Mouse (Mus musculus) T-helper 17 cell (primary cell): ENCODE data around the gene Gigyf2.
"Not testable (repeated sequence)": the region's sequence is repeated elsewhere in the genome, so short reads cannot be mapped to it uniquely, and the experiment has no call there.

Experiments
- in situ Hi-C, 2 experiments: fragments of 300-600 bp; cut with MboI, MseI; formaldehyde crosslinking; loops; 1 replicate in 1 of 2; 2 replicates in 1 of 2; pipeline ENCODE4 v1.15.1; 2025; ENCODE audit warnings: high pct_unique_total_duplicates in 2 of 2

Gene Gigyf2

GRCm38 (mm10) chr1:87436583-87436982 is 109.8 kb downstream of the Gigyf2 start:
- in situ Hi-C loops = no loop called here

DNA sequence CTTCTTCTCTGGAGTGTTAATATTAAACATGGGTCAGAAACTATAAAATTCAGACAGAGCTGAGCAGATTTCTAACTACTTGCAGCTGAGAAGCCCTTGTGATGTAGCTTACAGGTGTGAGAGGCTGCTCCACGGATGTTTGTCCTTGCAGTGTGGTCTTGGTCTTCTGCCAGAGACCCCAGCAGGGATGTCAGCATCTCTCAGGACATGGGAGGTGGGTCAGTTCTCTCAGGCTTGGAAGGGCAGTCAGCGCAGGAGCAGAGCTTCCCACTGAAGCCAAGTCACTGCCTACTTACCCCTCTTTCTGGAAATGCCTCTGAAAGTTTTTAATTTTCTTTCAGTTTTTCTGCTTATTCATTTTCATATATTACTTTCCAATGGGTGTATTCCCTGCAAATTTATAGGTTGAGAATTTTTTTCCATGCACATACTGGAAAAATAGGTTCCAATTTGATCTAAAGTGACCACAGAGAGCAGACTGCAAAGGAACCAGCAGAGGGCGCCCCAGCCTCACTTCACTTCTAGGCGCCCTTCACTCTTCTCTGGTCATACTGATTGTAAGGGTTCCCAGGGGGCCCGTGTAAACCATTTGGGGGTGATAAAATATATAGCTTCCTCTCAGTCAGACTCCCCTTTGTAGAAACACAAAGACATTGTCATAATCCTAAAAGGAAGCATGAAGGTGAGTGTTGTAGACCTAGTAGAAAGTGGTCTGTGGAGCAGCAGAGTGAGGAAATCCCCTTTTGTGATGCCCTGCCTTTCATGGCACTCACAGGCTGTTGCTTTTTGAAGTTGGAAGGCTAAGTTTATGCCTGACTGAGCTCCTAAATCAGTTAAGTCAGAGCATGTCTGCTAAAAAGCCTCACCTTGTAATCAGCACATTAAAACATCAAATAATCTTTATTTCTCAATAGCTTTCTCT is 120.6 kb downstream of the Gigyf2 start:
- in situ Hi-C loops = no loop called here

DNA sequence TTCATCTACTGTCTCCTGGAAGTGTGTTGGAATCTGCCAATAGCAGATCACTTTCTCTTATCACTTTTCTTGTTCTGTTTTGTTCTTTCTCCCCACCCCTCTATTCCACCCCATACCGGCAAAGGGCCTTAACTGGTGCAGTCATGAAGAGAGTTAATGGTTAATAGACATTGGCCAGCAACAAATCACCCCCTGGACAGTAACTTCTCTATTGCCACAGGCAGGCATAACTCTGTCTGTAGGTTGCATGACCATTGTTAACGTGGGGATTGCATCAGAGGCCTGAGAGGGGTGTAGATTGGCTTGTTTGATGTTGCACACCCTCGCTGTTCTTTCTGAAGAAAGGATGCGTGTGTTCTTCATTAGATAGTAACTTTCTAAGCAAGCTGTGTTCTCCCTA is 122.6 kb downstream of the Gigyf2 start:
- in situ Hi-C loops = no loop called here

- in situ Hi-C loops = loop anchor here in 1 of 2 experiments (5.0 kb wide), 1 partner anchor 36 kb away; no protein-coding TSS in a partner anchor
Observed at GRCm38 (mm10) chr1:87456425-87456824, 129.6 kb downstream of the Gigyf2 start.

GRCm38 (mm10) chr1:87458045-87458444 is 131.2 kb downstream of the Gigyf2 start:
- in situ Hi-C loops = loop anchor here in 1 of 2 experiments (5.0 kb wide), 1 partner anchor 34 kb away; no protein-coding TSS in a partner anchor

- in situ Hi-C loops = loop anchor here in 1 of 2 experiments (5.0 kb wide), 1 partner anchor 32 kb away; no protein-coding TSS in a partner anchor
Observed at GRCm38 (mm10) chr1:87459856-87460255, 133.1 kb downstream of the Gigyf2 start.

GRCm38 (mm10) chr1:87467469-87467868 is 140.7 kb downstream of the Gigyf2 start:
- in situ Hi-C loops = no loop called here

DNA sequence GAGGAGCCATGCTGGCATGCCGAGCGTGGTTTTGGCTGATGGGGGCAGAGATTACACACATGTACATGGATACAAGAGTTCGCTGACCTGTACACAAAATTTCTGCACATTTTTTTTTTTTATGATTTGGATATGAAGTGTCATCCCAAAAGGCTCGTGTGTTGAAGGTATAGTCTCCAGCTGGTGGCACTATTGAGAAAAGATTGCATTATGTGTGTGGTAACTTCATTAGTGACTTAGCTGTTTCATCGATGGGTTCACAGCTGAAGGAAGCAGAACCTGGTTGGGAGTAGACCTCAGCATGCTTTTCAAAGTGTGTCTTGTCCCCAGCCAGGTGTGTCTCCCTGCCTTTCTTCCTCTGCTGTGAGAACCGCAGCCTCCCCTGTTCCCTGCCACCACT is 141.5 kb downstream of the Gigyf2 start:
- in situ Hi-C loops = no loop called here

DNA sequence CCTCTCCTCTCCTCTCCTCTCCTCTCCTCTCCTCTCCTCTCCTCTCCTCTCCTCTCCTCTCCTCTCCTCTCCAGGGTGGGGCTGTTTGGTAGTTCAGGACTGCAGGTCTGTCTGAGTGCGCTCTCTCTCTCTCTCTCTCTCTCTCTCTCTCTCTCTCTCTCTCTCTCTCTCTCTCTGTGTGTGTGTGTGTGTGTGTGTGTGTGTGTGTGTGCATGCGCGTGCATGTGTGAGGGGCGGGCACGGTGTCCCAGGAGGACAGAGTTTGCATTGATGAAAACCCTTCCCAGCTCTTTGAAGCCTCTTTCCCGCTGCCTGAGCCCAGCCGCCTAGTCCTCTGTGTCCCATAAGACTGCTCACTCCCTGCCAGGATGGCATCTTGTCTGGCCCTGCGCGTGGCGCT is 143.2 kb downstream of the Gigyf2 start, which contains the start of gene Snorc:
Gene Snorc (plus strand): TSS at position 301 of the 400 bp plus-strand sequence.
- in situ Hi-C loops = not testable (repeated sequence)

- in situ Hi-C loops = no loop called here
Observed at GRCm38 (mm10) chr1:87471914-87472313, 145.1 kb downstream of the Gigyf2 start.

- in situ Hi-C loops = no loop called here
Observed at GRCm38 (mm10) chr1:87472576-87472975, 145.8 kb downstream of the Gigyf2 start.

- in situ Hi-C loops = no loop called here
Observed at GRCm38 (mm10) chr1:87475076-87475895, 148.5 kb downstream of the Gigyf2 start.

GRCm38 (mm10) chr1:87482546-87482945 is 155.7 kb downstream of the Gigyf2 start:
- in situ Hi-C loops = no loop called here

- in situ Hi-C loops = no loop called here
Observed at GRCm38 (mm10) chr1:87486386-87486785, 159.6 kb downstream of the Gigyf2 start.

DNA sequence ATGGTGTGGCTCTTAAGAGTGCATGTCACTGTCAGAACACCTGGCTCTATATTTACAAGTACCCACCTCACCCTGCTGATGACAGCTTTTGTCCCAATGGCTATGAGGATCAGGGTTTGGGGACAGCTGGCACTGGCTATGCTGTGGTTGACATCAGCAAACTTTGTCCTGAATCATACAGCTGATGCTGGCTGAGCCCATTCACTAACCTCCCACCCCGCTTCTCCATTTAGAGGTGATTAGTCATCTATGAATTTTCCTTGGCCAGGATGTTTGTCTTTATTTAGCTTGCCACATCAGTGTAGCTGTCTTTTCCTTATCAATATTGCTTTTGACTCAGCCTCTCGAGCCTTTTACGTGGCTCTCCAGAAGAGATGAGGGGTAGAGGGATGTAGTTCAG is 165.5 kb downstream of the Gigyf2 start:
- in situ Hi-C loops = loop anchor here in 1 of 2 experiments (5.0 to 10.0 kb wide), 2 partner anchors 35 to 713 kb away; partner anchors contain the start of genes Dnajb3 and Ugt1a2

DNA sequence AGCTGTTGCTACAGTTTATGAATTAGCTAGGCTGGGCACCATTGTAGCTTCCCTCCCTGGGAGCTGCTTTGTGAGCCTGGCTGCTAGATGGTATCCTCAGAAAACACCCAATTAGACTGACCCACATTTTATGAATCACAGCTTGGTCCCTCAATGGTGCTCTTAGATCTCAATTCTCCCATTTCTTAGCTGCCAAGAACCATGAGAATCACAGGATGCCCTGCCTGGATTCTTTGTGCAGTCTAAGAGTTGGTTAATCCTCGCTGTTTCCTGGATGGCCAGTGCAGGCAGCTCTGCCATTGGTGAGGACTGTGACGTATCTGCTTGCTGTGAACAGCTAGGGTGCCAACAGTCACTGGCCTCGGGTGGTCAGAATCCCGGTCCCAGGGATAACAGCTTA is 166.7 kb downstream of the Gigyf2 start:
- in situ Hi-C loops = loop anchor here in 1 of 2 experiments (5.0 to 10.0 kb wide), 2 partner anchors 36 to 711 kb away; partner anchors contain the start of genes Dnajb3 and Ugt1a2
